Mouse (Mus musculus) CD4-positive naive resting alpha-beta T cell, adult 57 days (primary cell): ENCODE results near the gene Cnga1. TPM values are rescaled to one million over a fixed set of nuclear protein-coding genes. Genes with fewer than 3 reads are reported as not detected.

Experiments
- total RNA-seq: library from RNA; stranded (reverse); gene quantifications from one replicate; pipeline ENCODE4 v1.2.4, GENCODE M21; 2023

Gene Cnga1
- total RNA-seq = 14.6 TPM

GRCm38 (mm10) chr5:72644175-72644574 is at the start of gene Cnga1:
Gene Cnga1, minus strand, starts transcription at chr5:72644275.

GRCm38 (mm10) chr5:72647418-72647907 is 3.4 kb upstream of the Cnga1 start, which contains the start of gene Nipal1:
Gene Nipal1, plus strand, starts transcription at chr5:72647795.

GRCm38 (mm10) chr5:72587192-72587681 is 56.8 kb downstream of the Cnga1 start, which contains the start of gene Gm5868:
Gene Gm5868, minus strand, starts transcription at chr5:72587551.

GRCm38 (mm10) chr5:72580970-72581332 is 63.1 kb downstream of the Cnga1 start, which contains the start of gene Zar1:
Gene Zar1, minus strand, starts transcription at chr5:72581254.

GRCm38 (mm10) chr5:72559544-72560049 is 84.5 kb downstream of the Cnga1 start, which contains the start of gene Nfxl1:
Gene Nfxl1, minus strand, starts transcription at chr5:72559684.

Other genes starting within 250 kb of the Cnga1 start
- not detected for gene Corin, start 139.8 kb downstream of the Cnga1 start, total RNA-seq
- 9.1 TPM for gene Nfxl1, start 84.6 kb downstream of the Cnga1 start, total RNA-seq
- gene Zar1, start 63.0 kb downstream of the Cnga1 start, total RNA-seq = 0.41 TPM
- gene Gm5868, start 56.7 kb downstream of the Cnga1 start, total RNA-seq = not detected
- gene Nipal1, start 3.5 kb upstream of the Cnga1 start, total RNA-seq = 4.9 TPM
- 176 TPM for gene Txk, start 108.5 kb upstream of the Cnga1 start, total RNA-seq
- gene Tec, start 224.2 kb upstream of the Cnga1 start, total RNA-seq = 11.8 TPM